Mouse (Mus musculus) C2C12 (cell line): ENCODE measurements around the gene 4933427I04Rik.

Experiments
- CTCF ChIP-seq: IDR thresholded peaks from one replicate; pipeline ENCODE4 v1.5.1; 2011; ENCODE audit not compliant: control insufficient read depth, insufficient read depth, insufficient read length
- MAX ChIP-seq: IDR thresholded peaks from one replicate; pipeline ENCODE4 v1.6.1; 2011; ENCODE audit warnings: mild to moderate bottlenecking, control low read depth
- MYOG ChIP-seq: IDR thresholded peaks from one replicate; pipeline ENCODE4 v1.6.1; 2011; ENCODE audit not compliant: control insufficient read depth, insufficient read length; ENCODE audit errors: extremely low read depth
- USF1 ChIP-seq: IDR thresholded peaks from one replicate; pipeline ENCODE4 v1.6.1; 2011; ENCODE audit warnings: low read depth, mild to moderate bottlenecking, control low read depth, moderate library complexity

DNA sequence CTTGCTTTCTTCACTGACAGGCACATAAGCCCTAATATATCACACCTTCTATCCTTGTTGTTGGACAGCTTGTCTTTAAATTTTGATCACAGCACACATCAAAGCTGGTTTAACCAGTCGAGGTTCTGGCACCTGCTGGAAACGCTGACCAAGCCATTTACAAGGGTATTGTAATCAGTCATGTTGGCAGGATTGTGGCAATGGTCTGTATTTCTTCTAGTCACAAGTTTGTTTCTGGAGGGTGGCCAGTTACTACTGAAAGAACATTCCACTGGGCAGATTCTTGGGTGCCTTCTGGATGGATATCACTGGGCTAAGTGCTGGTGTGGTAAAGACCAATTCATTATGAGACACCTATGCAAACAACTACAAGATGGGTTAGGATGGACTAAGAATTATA is 53.0 kb downstream of the 4933427I04Rik start:
- no peak for TF ChIP-seq CTCF
- TF ChIP-seq MAX, result no peak
- no peak for TF ChIP-seq MYOG
- no peak for TF ChIP-seq USF1
